Mouse (Mus musculus) embryonic facial prominence, embryonic 14.5 days (tissue): Measurements from ENCODE around the gene Zzz3. TPM values are rescaled to one million over a fixed set of nuclear protein-coding genes. Genes with fewer than 3 reads are reported as not detected.

Source experiments
- ATAC-seq: fragments of 200-750 bp; cut with Nextera tagmentation; 2 replicates; pipeline ENCODE4 v1.8.0; 2017; ENCODE audit warnings: low read depth, moderate number of reproducible peaks, moderate TSS enrichment
- DNase-seq: peaks from one replicate; pipeline ENCODE4 v3.0.0-alpha.2; 2015; ENCODE audit warnings: low spot score
- H3K27ac ChIP-seq: fragments of 300-500 bp; sonication (generic); replicated peaks from 2 replicates; pipeline ENCODE4 v1.5.1; 2014; ENCODE audit warnings: low read depth, mild to moderate bottlenecking, low read length, moderate library complexity
- H3K27me3 ChIP-seq: fragments of 300-500 bp; sonication (generic); replicated peaks from 2 replicates; pipeline ENCODE4 v1.6.1; 2014; ENCODE audit warnings: low read length; ENCODE audit not compliant: control insufficient read depth, insufficient read depth
- H3K36me3 ChIP-seq: fragments of 300-500 bp; sonication (generic); 2 replicates; pipeline ENCODE4 v1.6.1; 2014; ENCODE audit warnings: low read length, mixed read lengths; ENCODE audit not compliant: control insufficient read depth, insufficient read depth
- H3K4me1 ChIP-seq: fragments of 300-500 bp; sonication (generic); 2 replicates; pipeline ENCODE4 v1.6.1; 2014; ENCODE audit warnings: antibody characterized with exemption, low read length; ENCODE audit not compliant: control insufficient read depth, insufficient read depth
- H3K4me2 ChIP-seq: fragments of 300-500 bp; sonication (generic); 2 replicates; pipeline ENCODE4 v1.6.1; 2014; ENCODE audit warnings: low read depth, mild to moderate bottlenecking, low read length, moderate library complexity, mixed read lengths
- H3K4me3 ChIP-seq: fragments of 300-500 bp; sonication (generic); 2 replicates; pipeline ENCODE4 v1.5.1; 2014; ENCODE audit warnings: low read depth, mild to moderate bottlenecking, low read length
- H3K9ac ChIP-seq: fragments of 300-500 bp; sonication (generic); 2 replicates; pipeline ENCODE4 v1.6.1; 2014; ENCODE audit warnings: low read depth, mild to moderate bottlenecking, low read length, moderate library complexity, mixed read lengths
- H3K9me3 ChIP-seq: fragments of 300-500 bp; sonication (generic); 2 replicates; pipeline ENCODE4 v1.6.1; 2016; ENCODE audit warnings: low read length; ENCODE audit not compliant: control insufficient read depth
- WGBS: fragments of 180-500 bp; shearing (Covaris S2); extraction: QIAGEN DNeasy Blood & Tissue Kit; methylation state at CpG from one replicate; pipeline ENCODE4 v1.1.7; 2014; 5-methylcytosine and 5-hydroxymethylcytosine counted together
- polyA plus RNA-seq: library from polyadenylated mRNA; unstranded; fragments of >200 nt; fragmentation: Nextera tagmentation; extraction: Ambion mirVana; gene quantifications from 2 replicates; pipeline ENCODE4 v1.2.1, GENCODE M21; 2014

The Zzz3 gene
- polyA plus RNA-seq, 1 experiment from 2014 or later: 48.3 TPM

- Histone ChIP-seq H3K9ac (no peak overlapping the region), H3K4me2 (no peak overlapping the region), H3K27ac (no peak overlapping the region), H3K36me3 (no peaks in the 10 kb centered on the region), H3K27me3 (no peaks in the 10 kb centered on the region), H3K4me1 (peaks cover 9% of the 10 kb centered on the region; the same call in 1 of the 2 replicates), H3K4me3 (no peak overlapping the region), H3K9me3 (no peaks in the 10 kb centered on the region)
- DNase-seq: peak; percentile 79
- 56% methylated on average over 14 of the region's 15 CpGs for WGBS
- ATAC-seq: no peak
Measured at GRCm38 (mm10) chr3:152474582-152475277, 79.5 kb downstream of the Zzz3 start.

GRCm38 (mm10) chr3:152475278-152475669 is 80.0 kb downstream of the Zzz3 start:
- no peak for DNase-seq
- H3K9me3 ChIP-seq: no peaks in the 10 kb centered on the region
- H3K9ac ChIP-seq: no peak overlapping the region
- H3K27me3 ChIP-seq: no peaks in the 10 kb centered on the region
- 69% methylated on average over 1 of the region's 1 CpGs for WGBS
- ATAC-seq: no peak
- H3K27ac ChIP-seq: no peak overlapping the region
- no peak overlapping the region for H3K4me2 ChIP-seq
- peaks cover 9% of the 10 kb centered on the region; the same call in 1 of the 2 replicates for H3K4me1 ChIP-seq
- H3K4me3 ChIP-seq: no peak overlapping the region
- H3K36me3 ChIP-seq: no peaks in the 10 kb centered on the region

DNA sequence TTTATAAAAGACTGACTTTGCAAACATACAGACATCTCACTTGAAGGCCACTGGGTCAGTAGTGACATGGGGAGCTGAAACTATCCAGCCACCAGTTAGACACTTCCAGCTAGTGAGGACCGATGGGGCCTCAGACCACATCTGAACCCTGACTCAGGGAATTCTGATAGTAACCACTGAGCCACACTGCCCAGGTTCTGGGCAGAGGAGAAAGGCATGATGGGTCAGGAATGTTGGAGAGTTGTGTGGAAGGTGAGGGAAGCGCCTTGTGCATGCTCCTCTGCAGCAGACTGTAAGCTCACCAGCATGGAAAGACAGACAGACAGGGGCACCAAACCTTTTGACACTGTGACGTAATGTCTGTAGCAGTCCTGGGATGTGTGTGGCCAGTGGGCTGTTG is 80.6 kb downstream of the Zzz3 start:
- Histone ChIP-seq H3K4me3 (no peak overlapping the region), H3K36me3 (no peaks in the 10 kb centered on the region), H3K27me3 (no peaks in the 10 kb centered on the region), H3K9me3 (no peaks in the 10 kb centered on the region), H3K4me1 (peaks cover 9% of the 10 kb centered on the region; the same call in 1 of the 2 replicates), H3K4me2 (no peak overlapping the region), H3K9ac (no peak overlapping the region), H3K27ac (no peak overlapping the region)
- 92% methylated on average over 3 of the region's 3 CpGs for WGBS
- DNase-seq: no peak
- no peak for ATAC-seq

DNA sequence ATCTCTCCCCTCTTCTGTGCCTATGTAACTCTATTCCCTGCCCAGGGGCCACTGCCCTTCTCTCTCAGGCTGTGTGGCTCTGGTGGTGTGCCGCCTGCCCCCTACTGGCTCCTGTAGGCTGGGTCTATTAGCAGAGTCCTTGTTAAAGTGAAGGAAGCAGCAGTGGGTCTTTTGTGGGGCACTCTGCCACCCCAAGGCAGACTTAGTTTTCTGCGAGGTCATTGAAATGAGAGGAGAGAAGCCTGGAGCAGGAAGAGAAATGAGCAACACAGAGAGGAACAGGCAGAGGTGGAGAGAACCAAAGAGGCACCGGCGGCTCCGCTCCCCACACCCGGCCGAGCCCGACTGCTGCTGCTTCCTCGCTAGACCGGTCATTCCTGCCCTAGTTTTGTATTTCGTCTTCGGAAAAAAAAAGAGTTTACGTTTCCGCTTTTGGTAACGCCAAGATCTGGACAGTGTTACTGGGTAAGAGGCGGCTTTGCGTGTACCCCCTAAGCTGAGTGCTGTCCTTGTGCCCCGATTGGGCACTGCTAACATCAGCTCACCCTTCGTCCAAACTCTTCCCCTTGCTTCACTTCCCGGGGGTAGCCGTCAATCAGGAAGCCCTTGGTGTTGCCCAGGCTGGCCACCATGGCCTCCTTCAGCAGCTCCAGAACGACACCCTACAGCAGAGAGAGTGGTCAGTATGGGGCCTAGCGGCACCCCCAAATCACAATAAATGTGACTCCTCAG is 82.7 kb downstream of the Zzz3 start:
- Histone ChIP-seq H3K27me3 (no peaks in the 10 kb centered on the region), H3K36me3 (no peaks in the 10 kb centered on the region), H3K4me1 (peaks cover 9% of the 10 kb centered on the region; the same call in 1 of the 2 replicates), H3K27ac (peak overlapping the region; percentile 41), H3K9ac (peak overlapping the region; percentile 53), H3K4me3 (peak overlapping the region; percentile 43), H3K9me3 (no peaks in the 10 kb centered on the region), H3K4me2 (peak overlapping the region; percentile 74)
- DNase-seq: peak; percentile 82
- peak; percentile 88 for ATAC-seq
- WGBS: 3% methylated on average over 23 of the region's 23 CpGs

DNA sequence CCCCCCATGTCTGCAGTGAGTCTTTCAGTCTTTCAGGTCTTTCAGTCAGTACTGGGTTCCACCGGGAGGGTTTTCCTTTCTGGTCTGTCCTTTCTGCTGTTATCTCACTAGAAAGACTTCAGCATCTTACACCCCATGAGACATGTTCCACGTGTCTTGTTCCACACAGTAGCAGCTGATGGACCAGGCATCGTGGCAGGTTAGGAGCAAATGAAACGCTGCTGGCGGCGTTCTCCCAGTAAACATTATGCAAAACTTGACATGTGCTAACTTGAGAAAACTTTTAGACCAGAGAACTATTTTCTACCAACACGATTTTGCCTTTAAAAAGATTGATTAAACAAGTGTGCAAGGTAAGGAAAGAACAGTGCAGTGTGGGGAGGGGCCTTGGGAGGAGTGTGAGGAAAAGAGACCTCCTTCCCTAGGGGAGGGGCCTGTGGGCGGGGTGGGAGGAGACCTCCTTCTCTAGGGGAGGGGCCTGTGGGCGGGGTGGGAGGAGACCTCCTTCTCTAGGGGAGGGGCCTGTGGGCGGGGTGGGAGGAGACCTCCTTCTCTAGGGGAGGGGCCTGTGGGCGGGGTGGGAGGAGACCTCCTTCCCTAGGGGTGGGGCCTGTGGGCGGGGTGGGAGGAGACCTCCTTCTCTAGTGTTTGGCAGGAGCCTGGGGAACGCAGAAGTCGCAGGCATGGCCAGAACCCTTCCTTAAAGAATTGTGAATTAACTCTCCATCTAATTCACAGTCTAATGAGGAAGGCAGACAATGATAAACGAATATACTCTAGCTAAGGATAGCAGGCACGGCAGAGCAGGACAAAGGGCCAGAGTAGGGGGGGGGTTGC is 83.5 kb downstream of the Zzz3 start:
- Histone ChIP-seq H3K4me2 (peak overlapping the region; percentile 74), H3K9me3 (no peaks in the 10 kb centered on the region), H3K27ac (peak overlapping the region; percentile 41), H3K27me3 (no peaks in the 10 kb centered on the region), H3K36me3 (no peaks in the 10 kb centered on the region), H3K4me3 (peak overlapping the region; percentile 43), H3K4me1 (peaks cover 12% of the 10 kb centered on the region), H3K9ac (peak overlapping the region; percentile 53)
- DNase-seq (peak; percentile 90), ATAC-seq (peak; percentile 67)
- WGBS: 7% methylated on average over 14 of the region's 16 CpGs

- H3K36me3 ChIP-seq: no peaks in the 10 kb centered on the region
- WGBS: 87% methylated on average over 6 of the region's 6 CpGs
- no peak for DNase-seq
- no peaks in the 10 kb centered on the region for H3K27me3 ChIP-seq
- ATAC-seq: no peak
- H3K27ac ChIP-seq: no peak overlapping the region
- H3K4me2 ChIP-seq: no peak overlapping the region
- H3K9ac ChIP-seq: no peak overlapping the region
- H3K4me1 ChIP-seq: peaks cover 18% of the 10 kb centered on the region
- no peak overlapping the region for H3K4me3 ChIP-seq
- no peaks in the 10 kb centered on the region for H3K9me3 ChIP-seq
Measured at GRCm38 (mm10) chr3:152480336-152480735, 85.1 kb downstream of the Zzz3 start.

DNA sequence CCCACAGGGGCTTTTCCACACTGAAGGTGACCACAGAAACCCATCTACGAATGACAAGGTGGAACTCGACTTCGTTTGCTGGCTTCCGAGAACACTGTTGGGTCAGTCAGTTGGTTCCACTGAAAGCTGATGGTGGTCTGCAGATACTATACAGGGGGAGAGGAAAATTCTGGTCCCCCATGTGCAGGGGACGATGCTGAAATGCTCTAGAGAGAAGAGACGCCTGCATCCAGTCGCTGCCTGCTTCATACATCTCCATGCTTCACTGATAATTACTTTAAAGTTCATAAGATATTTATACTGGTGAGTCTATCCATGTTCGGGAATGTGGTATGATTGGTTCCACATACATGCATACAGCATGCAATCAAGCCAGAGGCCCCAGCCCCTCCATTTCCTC is 86.9 kb downstream of the Zzz3 start:
- H3K4me1 ChIP-seq: peaks cover 18% of the 10 kb centered on the region
- whole genome bisulfite sequencing: 69% methylated on average over 8 of the region's 8 CpGs
- DNase-seq (no peak), ATAC-seq (no peak)
- no peak overlapping the region for H3K4me2 ChIP-seq
- H3K27ac ChIP-seq: no peak overlapping the region
- no peaks in the 10 kb centered on the region for H3K36me3 ChIP-seq
- no peaks in the 10 kb centered on the region for H3K27me3 ChIP-seq
- no peaks in the 10 kb centered on the region for H3K9me3 ChIP-seq
- no peak overlapping the region for H3K9ac ChIP-seq
- H3K4me3 ChIP-seq: no peak overlapping the region

DNA sequence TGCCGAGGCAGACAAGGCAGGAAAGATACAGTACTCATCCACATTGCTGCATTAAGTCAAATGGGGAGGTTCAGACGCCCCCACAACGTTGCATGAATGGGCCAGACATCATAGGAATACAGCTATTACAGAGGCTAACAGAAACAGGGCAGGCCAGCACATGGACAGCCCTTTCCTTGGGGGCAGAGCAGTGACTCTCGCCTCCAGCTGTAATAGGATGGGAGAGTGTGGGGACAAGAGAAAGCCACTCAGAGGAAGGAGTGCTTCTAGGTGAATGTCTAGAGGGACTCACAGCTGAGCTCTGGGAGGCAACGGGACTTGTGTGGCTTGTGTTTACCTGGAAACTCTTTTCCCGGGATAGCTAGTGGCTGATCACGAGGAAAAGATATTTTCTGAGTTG is 88.5 kb downstream of the Zzz3 start:
- Histone ChIP-seq H3K27ac (peak overlapping the region; percentile 53; the same call in 1 of the 2 replicates), H3K4me2 (no peak overlapping the region), H3K9ac (0 out of 2 replicates have a peak overlapping the region, but pooled peaks have one; percentile 25), H3K36me3 (no peaks in the 10 kb centered on the region), H3K4me3 (no peak overlapping the region), H3K27me3 (no peaks in the 10 kb centered on the region), H3K4me1 (peaks cover 9% of the 10 kb centered on the region), H3K9me3 (no peaks in the 10 kb centered on the region)
- WGBS: 33% methylated on average over 7 of the region's 7 CpGs
- ATAC-seq (peak; percentile 51; the same call in 1 of the 2 replicates), DNase-seq (no peak)
